Mouse (Mus musculus): Measurements from ENCODE around the gene Zzz3. TPM values are rescaled to one million over a fixed set of nuclear protein-coding genes. Genes with fewer than 3 reads are reported as not detected.

The Zzz3 gene
- polyA plus RNA-seq, 1 experiment from 2014 or later, result 33.6 TPM

DNA sequence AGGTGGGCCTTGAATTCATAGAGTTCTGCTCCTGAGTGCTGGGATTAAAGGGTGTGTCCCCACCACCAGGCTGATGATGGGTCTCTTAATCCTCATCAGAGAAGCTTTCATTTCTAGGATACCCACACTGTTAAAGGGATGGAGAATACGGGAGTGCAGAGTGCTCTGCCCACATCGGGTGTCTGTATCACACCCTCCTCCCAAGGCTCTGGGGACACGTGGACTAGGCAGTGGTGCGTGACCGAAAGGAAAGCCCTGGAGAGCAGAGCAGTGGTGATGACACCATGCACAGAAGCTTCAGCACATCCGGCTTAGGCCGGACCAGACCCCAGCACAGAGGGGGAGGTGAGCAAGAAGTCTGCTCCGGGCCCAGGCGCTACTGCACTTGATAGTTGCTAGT, 38.5 kb upstream of the Zzz3 start:
- peaks cover 24% of the 10 kb centered on the region for H3K36me3 ChIP-seq
- H3K9me3 ChIP-seq, result no peaks in the 10 kb centered on the region
- 86% methylated on average over 9 of the region's 9 CpGs for WGBS
- H3K4me1 ChIP-seq, result peaks cover 3% of the 10 kb centered on the region; the same call in 1 of the 2 replicates
- H3K4me2 ChIP-seq (replicated peaks), result no peak overlapping the region
- no peak overlapping the region for H3K4me3 ChIP-seq
- no peak for ATAC-seq (replicated peaks)
- H3K9ac ChIP-seq (replicated peaks), result no peak overlapping the region
- no peak overlapping the region for H3K27ac ChIP-seq (replicated peaks)
- H3K27me3 ChIP-seq, result no peaks in the 10 kb centered on the region

DNA sequence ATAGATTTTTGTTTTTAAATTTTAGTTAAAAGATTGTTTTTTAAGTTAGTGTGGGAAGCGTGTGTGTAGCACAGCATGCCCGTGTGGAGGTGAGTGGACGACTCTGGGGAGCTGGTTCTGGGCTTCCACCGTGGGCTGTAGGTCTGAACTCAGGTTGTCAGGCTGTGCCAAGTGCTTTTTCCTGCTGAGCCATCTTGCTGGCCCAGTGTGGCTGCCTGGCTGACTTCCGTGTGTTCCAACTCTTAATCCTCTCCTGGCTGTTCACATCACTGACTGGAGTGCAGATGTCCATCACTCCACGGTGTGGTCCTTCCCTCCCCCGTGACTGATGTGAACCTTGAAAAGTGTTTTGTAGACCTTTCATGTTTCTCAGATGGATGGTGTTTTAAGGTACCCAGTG, 36.1 kb upstream of the Zzz3 start:
- no peak for ATAC-seq (replicated peaks)
- Histone ChIP-seq H3K9ac (replicated peaks) (no peak overlapping the region), H3K9me3 (no peaks in the 10 kb centered on the region), H3K4me1 (no peaks in the 10 kb centered on the region), H3K36me3 (peaks cover 46% of the 10 kb centered on the region), H3K4me2 (replicated peaks) (no peak overlapping the region), H3K27me3 (no peaks in the 10 kb centered on the region), H3K4me3 (no peak overlapping the region), H3K27ac (replicated peaks) (no peak overlapping the region)
- WGBS, result 83% methylated on average over 7 of the region's 7 CpGs

- Histone ChIP-seq H3K27ac (replicated peaks) (no peak overlapping the region), H3K4me3 (no peak overlapping the region), H3K36me3 (peaks cover 88% of the 10 kb centered on the region), H3K4me2 (replicated peaks) (no peak overlapping the region), H3K27me3 (no peaks in the 10 kb centered on the region), H3K9me3 (no peaks in the 10 kb centered on the region), H3K4me1 (no peaks in the 10 kb centered on the region), H3K9ac (replicated peaks) (no peak overlapping the region)
- ATAC-seq (replicated peaks), result no peak
- WGBS, result 92% methylated on average over 2 of the region's 2 CpGs
Observed at GRCm38 (mm10) chr3:152364181-152364580, 31.1 kb upstream of the Zzz3 start.

DNA sequence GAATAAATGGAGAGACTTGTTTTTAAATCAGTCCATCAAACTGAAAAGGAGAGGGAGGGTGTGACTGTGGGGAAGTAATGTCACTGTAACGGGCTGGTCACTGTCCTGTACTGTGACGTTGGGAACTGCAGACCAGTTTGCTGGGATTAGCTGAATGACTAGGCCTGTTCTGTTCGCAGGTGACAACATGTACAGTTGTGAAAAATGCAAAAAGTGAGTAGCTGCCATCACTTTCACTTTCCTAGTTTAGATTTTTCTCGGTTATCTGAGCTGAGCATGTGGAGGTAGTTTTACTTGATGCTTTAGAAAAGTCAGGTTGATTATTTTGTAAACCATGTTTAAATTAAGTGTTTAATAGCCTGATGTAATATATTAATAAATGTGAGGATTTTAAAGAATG, 19.2 kb upstream of the Zzz3 start:
- H3K4me2 ChIP-seq (replicated peaks), result no peak overlapping the region
- WGBS, result 91% methylated on average over 4 of the region's 4 CpGs
- no peak overlapping the region for H3K4me3 ChIP-seq
- no peak overlapping the region for H3K9ac ChIP-seq (replicated peaks)
- no peak for ATAC-seq (replicated peaks)
- H3K4me1 ChIP-seq, result no peaks in the 10 kb centered on the region
- H3K9me3 ChIP-seq, result no peaks in the 10 kb centered on the region
- H3K27ac ChIP-seq (replicated peaks), result no peak overlapping the region
- H3K36me3 ChIP-seq, result peaks cover 81% of the 10 kb centered on the region
- no peaks in the 10 kb centered on the region for H3K27me3 ChIP-seq

DNA sequence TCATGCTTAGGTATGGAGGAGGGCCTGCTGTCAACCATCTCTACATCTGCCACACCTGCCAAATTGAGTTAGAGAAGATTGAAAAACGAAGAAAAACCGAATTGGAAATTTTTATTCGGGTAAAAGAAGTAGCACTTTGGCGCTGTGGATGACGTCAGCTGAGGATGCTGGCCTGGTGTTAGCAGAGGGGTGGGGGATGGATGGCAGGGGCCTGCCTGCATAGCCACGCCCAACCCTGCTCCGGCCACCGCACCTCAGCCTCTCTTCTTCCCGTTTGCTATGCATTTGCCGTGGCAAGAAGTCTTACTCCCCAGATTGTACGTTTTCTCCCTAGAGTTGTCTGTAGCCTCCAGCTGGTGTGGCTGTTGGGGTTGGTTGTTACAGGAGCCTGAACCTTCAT, 11.2 kb upstream of the Zzz3 start:
- 75% methylated on average over 11 of the region's 11 CpGs for WGBS
- Histone ChIP-seq H3K4me3 (no peak overlapping the region), H3K27ac (replicated peaks) (no peak overlapping the region), H3K4me2 (replicated peaks) (no peak overlapping the region), H3K9ac (replicated peaks) (no peak overlapping the region), H3K27me3 (no peaks in the 10 kb centered on the region), H3K36me3 (peaks cover 69% of the 10 kb centered on the region), H3K4me1 (no peaks in the 10 kb centered on the region), H3K9me3 (no peaks in the 10 kb centered on the region)
- ATAC-seq (replicated peaks), result no peak

DNA sequence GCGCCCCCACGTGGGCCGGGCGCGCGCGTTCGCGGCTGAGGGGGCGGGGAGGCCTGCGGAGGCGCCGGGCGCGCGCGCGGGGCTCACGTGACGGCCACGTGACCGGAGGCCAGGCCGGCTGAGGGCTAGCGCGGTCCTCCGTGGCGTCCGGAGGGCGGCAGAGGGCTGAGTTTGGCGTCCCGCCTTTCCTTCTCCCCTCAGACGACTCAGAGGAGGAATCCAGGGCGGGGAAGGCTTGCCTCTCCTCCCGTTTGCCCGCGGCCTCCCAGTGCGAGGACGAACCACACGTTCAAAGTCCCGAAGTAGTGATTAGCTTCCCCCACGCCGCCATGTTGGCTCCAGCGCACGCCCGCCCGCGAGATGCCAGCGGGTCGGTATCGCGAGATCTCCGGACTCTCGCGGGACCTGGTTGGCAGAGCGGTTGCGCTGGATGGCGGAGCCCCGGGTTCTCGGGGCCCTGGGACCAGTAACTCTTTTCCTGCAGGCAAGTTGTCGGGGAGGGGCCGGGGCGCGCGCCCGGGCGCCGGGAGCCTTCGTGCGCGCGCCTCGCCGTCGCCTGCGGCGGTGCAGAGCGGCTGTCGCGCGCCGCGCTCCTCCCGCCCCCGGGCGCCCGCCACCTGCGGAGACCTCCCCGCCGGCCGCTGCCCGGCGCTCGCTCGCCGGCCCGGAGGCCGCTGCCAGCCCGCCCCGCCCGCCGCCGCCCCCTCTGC, 1.2 kb downstream of the Zzz3 start:
- Histone ChIP-seq H3K36me3 (peaks cover 10% of the 10 kb centered on the region), H3K9me3 (no peaks in the 10 kb centered on the region), H3K27me3 (no peaks in the 10 kb centered on the region), H3K4me2 (replicated peaks) (peak overlapping the region; percentile 77), H3K9ac (replicated peaks) (peak overlapping the region; percentile 89), H3K27ac (replicated peaks) (peak overlapping the region; percentile 100), H3K4me3 (peak overlapping the region; percentile 94), H3K4me1 (peaks cover 24% of the 10 kb centered on the region)
- WGBS, result under 1% methylated on average over 100 of the region's 102 CpGs
- ATAC-seq (replicated peaks), result peak; percentile 91

DNA sequence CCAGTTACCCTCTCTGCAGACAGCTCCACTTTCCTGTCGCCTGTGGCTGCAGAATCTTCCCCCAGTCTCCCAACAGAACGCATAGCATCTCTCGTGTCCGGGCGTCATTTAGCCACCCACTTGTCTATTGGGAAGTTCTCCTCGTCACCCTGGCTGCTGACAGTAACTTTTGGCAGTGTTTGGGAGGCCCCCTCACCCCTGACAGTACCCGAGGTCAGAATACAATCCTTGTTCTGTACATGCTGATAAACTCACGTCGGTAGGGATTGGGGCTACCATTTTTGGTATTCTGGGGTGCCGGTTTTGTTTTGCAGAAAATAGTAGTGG, 1.7 kb downstream of the Zzz3 start:
- Histone ChIP-seq H3K4me1 (peaks cover 24% of the 10 kb centered on the region), H3K27ac (replicated peaks) (peak overlapping the region; percentile 100), H3K36me3 (peaks cover 5% of the 10 kb centered on the region; the same call in 1 of the 2 replicates), H3K27me3 (no peaks in the 10 kb centered on the region), H3K9ac (replicated peaks) (peak overlapping the region; percentile 89), H3K4me2 (replicated peaks) (peak overlapping the region; percentile 77), H3K4me3 (peak overlapping the region; percentile 94), H3K9me3 (no peaks in the 10 kb centered on the region)
- WGBS, result under 1% methylated on average over 10 of the region's 10 CpGs
- ATAC-seq (replicated peaks), result no peak

- peak overlapping the region; percentile 89 for H3K9ac ChIP-seq (replicated peaks)
- peak overlapping the region; percentile 100 for H3K27ac ChIP-seq (replicated peaks)
- 58% methylated on average over 9 of the region's 9 CpGs for WGBS
Observed at GRCm38 (mm10) chr3:152397335-152397940, 2.2 kb downstream of the Zzz3 start.

GRCm38 (mm10) chr3:152400441-152400840, 5.2 kb downstream of the Zzz3 start:
- no peaks in the 10 kb centered on the region for H3K27me3 ChIP-seq
- H3K36me3 ChIP-seq, result no peaks in the 10 kb centered on the region
- H3K9me3 ChIP-seq, result no peaks in the 10 kb centered on the region
- 89% methylated on average over 5 of the region's 5 CpGs for WGBS
- no peak for ATAC-seq (replicated peaks)
- H3K4me2 ChIP-seq (replicated peaks), result no peak overlapping the region
- peaks cover 12% of the 10 kb centered on the region for H3K4me1 ChIP-seq
- no peak overlapping the region for H3K9ac ChIP-seq (replicated peaks)
- H3K4me3 ChIP-seq, result no peak overlapping the region
- no peak overlapping the region for H3K27ac ChIP-seq (replicated peaks)

More at GRCm38 (mm10) chr3:152397335-152397940, 2.2 kb downstream of the Zzz3 start:
- no peaks in the 10 kb centered on the region for H3K9me3 ChIP-seq
- peaks cover 24% of the 10 kb centered on the region for H3K4me1 ChIP-seq
- peak overlapping the region; percentile 94 for H3K4me3 ChIP-seq
- H3K4me2 ChIP-seq (replicated peaks), result peak overlapping the region; percentile 77
- H3K36me3 ChIP-seq, result peaks cover under 1% of the 10 kb centered on the region; the same call in 1 of the 2 replicates
- no peaks in the 10 kb centered on the region for H3K27me3 ChIP-seq
- no peak for ATAC-seq (replicated peaks)

DNA sequence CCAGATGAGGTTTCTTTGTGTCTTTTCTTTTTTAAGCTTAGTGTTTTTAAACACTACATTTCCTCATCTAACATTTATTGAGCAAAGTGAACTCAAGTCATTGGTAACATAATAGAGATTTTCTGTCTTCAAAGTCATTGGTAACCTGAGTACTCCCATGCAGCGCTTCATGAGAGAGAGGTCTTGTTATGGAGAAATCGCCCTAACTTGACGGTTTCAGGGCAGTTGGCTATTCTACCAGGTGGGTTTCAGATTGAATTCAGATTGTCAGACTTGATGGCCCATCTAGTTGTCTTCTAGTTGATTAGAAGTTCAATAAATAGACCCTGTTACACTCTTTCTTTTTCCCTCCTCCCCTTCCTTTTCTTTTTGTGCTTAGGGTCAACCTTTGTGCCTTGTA, 5.6 kb downstream of the Zzz3 start:
- peaks cover 12% of the 10 kb centered on the region for H3K4me1 ChIP-seq

GRCm38 (mm10) chr3:152401964-152402670, 6.8 kb downstream of the Zzz3 start:
- no peak overlapping the region for H3K27ac ChIP-seq (replicated peaks)
- no peaks in the 10 kb centered on the region for H3K36me3 ChIP-seq
- H3K27me3 ChIP-seq, result no peaks in the 10 kb centered on the region
- no peak overlapping the region for H3K4me3 ChIP-seq
- peaks cover 9% of the 10 kb centered on the region for H3K4me1 ChIP-seq
- WGBS, result 87% methylated on average over 7 of the region's 7 CpGs
- no peak overlapping the region for H3K9ac ChIP-seq (replicated peaks)
- H3K4me2 ChIP-seq (replicated peaks), result no peak overlapping the region
- H3K9me3 ChIP-seq, result no peaks in the 10 kb centered on the region
- no peak for ATAC-seq (replicated peaks)

More for the DNA sequence above, 5.6 kb downstream of the Zzz3 start:
- 83% methylated on average over 3 of the region's 3 CpGs for WGBS
- H3K9me3 ChIP-seq, result no peaks in the 10 kb centered on the region
- H3K4me3 ChIP-seq, result no peak overlapping the region
- H3K36me3 ChIP-seq, result no peaks in the 10 kb centered on the region
- ATAC-seq (replicated peaks), result no peak
- H3K4me2 ChIP-seq (replicated peaks), result no peak overlapping the region
- H3K9ac ChIP-seq (replicated peaks), result no peak overlapping the region
- no peak overlapping the region for H3K27ac ChIP-seq (replicated peaks)
- H3K27me3 ChIP-seq, result no peaks in the 10 kb centered on the region

DNA sequence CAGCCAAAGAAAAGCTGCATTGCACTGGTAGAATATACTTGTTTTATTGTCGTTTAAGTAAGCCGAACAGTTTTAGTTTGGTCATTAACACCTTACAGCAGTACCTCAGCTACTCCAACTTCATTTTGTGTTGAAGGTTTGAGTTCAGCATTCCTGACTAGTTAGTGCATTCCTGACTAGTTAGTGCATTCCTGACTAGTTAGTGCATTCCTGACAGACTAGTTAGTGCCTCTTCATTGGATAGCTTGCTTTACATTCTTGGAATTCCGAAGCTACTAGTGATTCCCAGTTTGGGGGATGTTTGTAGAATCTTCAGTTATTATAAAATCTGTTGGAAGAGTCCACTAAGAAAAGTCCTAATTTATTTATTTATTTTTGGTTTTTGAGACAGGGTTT, 7.4 kb downstream of the Zzz3 start:
- H3K36me3 ChIP-seq, result no peaks in the 10 kb centered on the region
- peaks cover 3% of the 10 kb centered on the region for H3K4me1 ChIP-seq
- ATAC-seq (replicated peaks), result no peak
- no peaks in the 10 kb centered on the region for H3K9me3 ChIP-seq
- no peak overlapping the region for H3K27ac ChIP-seq (replicated peaks)
- no peak overlapping the region for H3K9ac ChIP-seq (replicated peaks)
- no peaks in the 10 kb centered on the region for H3K27me3 ChIP-seq
- H3K4me3 ChIP-seq, result no peak overlapping the region
- 95% methylated on average over 3 of the region's 3 CpGs for WGBS
- H3K4me2 ChIP-seq (replicated peaks), result no peak overlapping the region

Measured in forebrain, embryonic 15.5 days (tissue).